Mouse (Mus musculus): ENCODE data around the gene Elmod3. TPM values are rescaled to one million over a fixed set of nuclear protein-coding genes. Genes with fewer than 3 reads are reported as not detected.

Elmod3 gene
- total RNA-seq, 2 experiments from 2014 or later, result 15.7 to 16.0 TPM

- intact Hi-C loops (cut with DNase I), result no loop called here
- peak in 1 of 2 experiments; percentile 43 for DNase-seq
Observed at GRCm38 (mm10) chr6:72615561-72616375, 17.6 kb upstream of the Elmod3 start.

- intact Hi-C loops (cut with DNase I), result no loop called here
- DNase-seq, result no peak
Observed at GRCm38 (mm10) chr6:72615151-72615550, 16.9 kb upstream of the Elmod3 start.

GRCm38 (mm10) chr6:72610261-72610660 lies 12.0 kb upstream of the Elmod3 start:
- DNase-seq, result no peak
- intact Hi-C loops (cut with DNase I), result no loop called here

- no peak for DNase-seq
- intact Hi-C loops (cut with DNase I), result no loop called here
Observed at GRCm38 (mm10) chr6:72608662-72609184, 10.5 kb upstream of the Elmod3 start.

- intact Hi-C loops (cut with DNase I), result no loop called here
- DNase-seq, result no peak
Observed at GRCm38 (mm10) chr6:72607676-72608075, 9.5 kb upstream of the Elmod3 start.

GRCm38 (mm10) chr6:72607060-72607459 lies 8.8 kb upstream of the Elmod3 start:
- intact Hi-C loops (cut with DNase I), result no loop called here
- no peak for DNase-seq

- intact Hi-C loops (cut with DNase I), result no loop called here
- no peak for DNase-seq
Observed at GRCm38 (mm10) chr6:72604066-72604465, 5.9 kb upstream of the Elmod3 start.

- intact Hi-C loops (cut with DNase I), result no loop called here
- DNase-seq, result peak; percentile 85 to 88
Observed at GRCm38 (mm10) chr6:72601732-72602131, 3.5 kb upstream of the Elmod3 start.

- DNase-seq, result no peak
- intact Hi-C loops (cut with DNase I), result no loop called here
Observed at GRCm38 (mm10) chr6:72600771-72601170, 2.6 kb upstream of the Elmod3 start.

GRCm38 (mm10) chr6:72600216-72600615 lies 2.0 kb upstream of the Elmod3 start:
- intact Hi-C loops (cut with DNase I), result no loop called here
- no peak for DNase-seq

- intact Hi-C loops (cut with DNase I), result no loop called here
- DNase-seq, result peak; percentile 74 to 80
Observed at GRCm38 (mm10) chr6:72598791-72599557, 761 bp upstream of the Elmod3 start.

- intact Hi-C loops (cut with DNase I), result no loop called here
- peak; percentile 29 to 43 for DNase-seq
Observed at GRCm38 (mm10) chr6:72597083-72597874, 934 bp downstream of the Elmod3 start.

- intact Hi-C loops (cut with DNase I), result no loop called here
- no peak for DNase-seq
Observed at GRCm38 (mm10) chr6:72593914-72594313, 4.3 kb downstream of the Elmod3 start.

- intact Hi-C loops (cut with DNase I), result no loop called here
Observed at GRCm38 (mm10) chr6:72593011-72593803, 5.0 kb downstream of the Elmod3 start.

GRCm38 (mm10) chr6:72590111-72590510 lies 8.1 kb downstream of the Elmod3 start:
- DNase-seq, result no peak
- intact Hi-C loops (cut with DNase I), result no loop called here

More at GRCm38 (mm10) chr6:72593011-72593803, 5.0 kb downstream of the Elmod3 start:
- no peak for DNase-seq

GRCm38 (mm10) chr6:72588307-72588706 lies 9.9 kb downstream of the Elmod3 start:
- DNase-seq, result no peak
- intact Hi-C loops (cut with DNase I), result no loop called here

GRCm38 (mm10) chr6:72586701-72587100 lies 11.5 kb downstream of the Elmod3 start:
- intact Hi-C loops (cut with DNase I), result no loop called here

GRCm38 (mm10) chr6:72584154-72584553 lies 14.1 kb downstream of the Elmod3 start:
- intact Hi-C loops (cut with DNase I), result no loop called here
- no peak for DNase-seq

More at GRCm38 (mm10) chr6:72586701-72587100, 11.5 kb downstream of the Elmod3 start:
- DNase-seq, result no peak

- intact Hi-C loops (cut with DNase I), result no loop called here
- no peak for DNase-seq
Observed at GRCm38 (mm10) chr6:72583211-72583839, 14.9 kb downstream of the Elmod3 start.
